Mouse (Mus musculus): ENCODE data around the gene Fstl4. TPM values are rescaled to one million over a fixed set of nuclear protein-coding genes. Genes with fewer than 3 reads are reported as not detected.
"Not testable (repeated sequence)": the region's sequence is repeated elsewhere in the genome, so short reads cannot be mapped to it uniquely, and the experiment has no call there.

Fstl4 gene
- polyA plus RNA-seq, 1 experiment from 2014 or later, result not detected

GRCm38 (mm10) chr11:53058557-53058956, 294.1 kb downstream of the Fstl4 start:
- in situ Hi-C loops (cut with MboI; ENCODE audit: low pct_unique_long_range_greater_than_20kb), result no loop called here
- ChIA-PET POLR2A (no interaction called here), CTCF (no interaction called here)
- ATAC-seq (no peak), DNase-seq (ENCODE audit: low read depth, low spot score) (no peak)
- TF ChIP-seq CTCF (IDR thresholded peaks at IDR 0.05), result no peak
- peaks cover 47% of the 10 kb centered on the region for H3K27me3 ChIP-seq

GRCm38 (mm10) chr11:53067699-53068478, 303.5 kb downstream of the Fstl4 start:
- DNase-seq (ENCODE audit: low read depth, low spot score), result no peak
- ChIA-PET POLR2A (no interaction called here), CTCF (no interaction called here)
- peaks cover 26% of the 10 kb centered on the region for H3K27me3 ChIP-seq
- in situ Hi-C loops (cut with MboI; ENCODE audit: low pct_unique_long_range_greater_than_20kb), result no loop called here
- no peak for TF ChIP-seq CTCF (IDR thresholded peaks at IDR 0.05)
- no peak for ATAC-seq

- POLR2A ChIA-PET, result no interaction called here
- CTCF ChIA-PET, result no interaction called here
- peaks cover 22% of the 10 kb centered on the region for H3K27me3 ChIP-seq
- DNase-seq (ENCODE audit: low read depth, low spot score) (no peak), ATAC-seq (no peak)
- no peak for TF ChIP-seq CTCF (IDR thresholded peaks at IDR 0.05)
- in situ Hi-C loops (cut with MboI; ENCODE audit: low pct_unique_long_range_greater_than_20kb), result no loop called here
Observed at GRCm38 (mm10) chr11:53068479-53069065, 304.1 kb downstream of the Fstl4 start.

GRCm38 (mm10) chr11:53069751-53070150, 305.3 kb downstream of the Fstl4 start:
- TF ChIP-seq CTCF (IDR thresholded peaks at IDR 0.05), result no peak
- in situ Hi-C loops (cut with MboI; ENCODE audit: low pct_unique_long_range_greater_than_20kb), result no loop called here
- H3K27me3 ChIP-seq, result peaks cover 21% of the 10 kb centered on the region
- CTCF ChIA-PET, result no interaction called here
- POLR2A ChIA-PET, result no interaction called here
- no peak for ATAC-seq
- no peak for DNase-seq (ENCODE audit: low read depth, low spot score)

- no peak for TF ChIP-seq CTCF (IDR thresholded peaks at IDR 0.05)
- ChIA-PET CTCF (no interaction called here), POLR2A (no interaction called here)
- no peak for ATAC-seq
- in situ Hi-C loops (cut with MboI; ENCODE audit: low pct_unique_long_range_greater_than_20kb), result no loop called here
- peaks cover 21% of the 10 kb centered on the region for H3K27me3 ChIP-seq
- DNase-seq (ENCODE audit: low read depth, low spot score), result no peak
Observed at GRCm38 (mm10) chr11:53071602-53072001, 307.2 kb downstream of the Fstl4 start.

GRCm38 (mm10) chr11:53077641-53078040, 313.2 kb downstream of the Fstl4 start:
- in situ Hi-C loops (cut with MboI; ENCODE audit: low pct_unique_long_range_greater_than_20kb), result no loop called here
- POLR2A ChIA-PET, result no interaction called here
- CTCF ChIA-PET, result no interaction called here
- H3K27me3 ChIP-seq, result no peaks in the 10 kb centered on the region
- TF ChIP-seq CTCF (IDR thresholded peaks at IDR 0.05), result no peak
- DNase-seq (ENCODE audit: low read depth, low spot score) (no peak), ATAC-seq (no peak)

- ChIA-PET POLR2A (no interaction called here), CTCF (no interaction called here)
- H3K27me3 ChIP-seq, result no peaks in the 10 kb centered on the region
- TF ChIP-seq CTCF (IDR thresholded peaks at IDR 0.05), result no peak
- no peak for DNase-seq (ENCODE audit: low read depth, low spot score)
- in situ Hi-C loops (cut with MboI; ENCODE audit: low pct_unique_long_range_greater_than_20kb), result no loop called here
- no peak for ATAC-seq
Observed at GRCm38 (mm10) chr11:53078419-53079334, 314.2 kb downstream of the Fstl4 start.

- TF ChIP-seq CTCF (IDR thresholded peaks at IDR 0.05), result no peak
- POLR2A ChIA-PET, result no interaction called here
- ATAC-seq (no peak), DNase-seq (ENCODE audit: low read depth, low spot score) (no peak)
- CTCF ChIA-PET, result no interaction called here
- in situ Hi-C loops (cut with MboI; ENCODE audit: low pct_unique_long_range_greater_than_20kb), result no loop called here
- peaks cover 12% of the 10 kb centered on the region for H3K27me3 ChIP-seq
Observed at GRCm38 (mm10) chr11:53081310-53081709, 316.9 kb downstream of the Fstl4 start.

GRCm38 (mm10) chr11:53085367-53085766, 320.9 kb downstream of the Fstl4 start:
- CTCF ChIA-PET, result no interaction called here
- no peak for TF ChIP-seq CTCF (IDR thresholded peaks at IDR 0.05)
- peaks cover 30% of the 10 kb centered on the region for H3K27me3 ChIP-seq
- ATAC-seq, result no peak
- in situ Hi-C loops (cut with MboI; ENCODE audit: low pct_unique_long_range_greater_than_20kb), result no loop called here
- POLR2A ChIA-PET, result no interaction called here
- no peak for DNase-seq (ENCODE audit: low read depth, low spot score)

GRCm38 (mm10) chr11:53085858-53086565, 321.6 kb downstream of the Fstl4 start:
- TF ChIP-seq CTCF (IDR thresholded peaks at IDR 0.05), result no peak
- peaks cover 30% of the 10 kb centered on the region for H3K27me3 ChIP-seq
- in situ Hi-C loops (cut with MboI; ENCODE audit: low pct_unique_long_range_greater_than_20kb), result no loop called here
- ChIA-PET POLR2A (no interaction called here), CTCF (no interaction called here)
- ATAC-seq (no peak), DNase-seq (ENCODE audit: low read depth, low spot score) (no peak)

GRCm38 (mm10) chr11:53087896-53088295, 323.5 kb downstream of the Fstl4 start:
- POLR2A ChIA-PET; in situ Hi-C loops (cut with MboI; ENCODE audit: low pct_unique_long_range_greater_than_20kb): not testable (repeated sequence)

More at GRCm38 (mm10) chr11:53087896-53088295, 323.5 kb downstream of the Fstl4 start:
- DNase-seq (ENCODE audit: low read depth, low spot score); ATAC-seq; CTCF ChIA-PET: not testable (repeated sequence)
- peaks cover 35% of the 10 kb centered on the region for H3K27me3 ChIP-seq
